Mouse (Mus musculus) inflammation-experienced regulatory T-cells, adult 6 months (primary cell): ENCODE measurements around the gene Mrpl44. TPM values are rescaled to one million over a fixed set of nuclear protein-coding genes. Genes with fewer than 3 reads are reported as not detected.

Experiments used
- ATAC-seq: one replicate; pipeline ENCODE4 v1.8.0; 2017
- polyA plus RNA-seq, 3 experiments: library from polyadenylated mRNA; unstranded; fragments of 100-300 nt; shearing (Covaris generic); gene quantifications; one replicate each; pipeline ENCODE4 v1.2.1; 2017

Mrpl44 gene
- polyA plus RNA-seq, 3 experiments from 2014 or later: 57.9 to 59.8 (median 59.5) TPM

DNA sequence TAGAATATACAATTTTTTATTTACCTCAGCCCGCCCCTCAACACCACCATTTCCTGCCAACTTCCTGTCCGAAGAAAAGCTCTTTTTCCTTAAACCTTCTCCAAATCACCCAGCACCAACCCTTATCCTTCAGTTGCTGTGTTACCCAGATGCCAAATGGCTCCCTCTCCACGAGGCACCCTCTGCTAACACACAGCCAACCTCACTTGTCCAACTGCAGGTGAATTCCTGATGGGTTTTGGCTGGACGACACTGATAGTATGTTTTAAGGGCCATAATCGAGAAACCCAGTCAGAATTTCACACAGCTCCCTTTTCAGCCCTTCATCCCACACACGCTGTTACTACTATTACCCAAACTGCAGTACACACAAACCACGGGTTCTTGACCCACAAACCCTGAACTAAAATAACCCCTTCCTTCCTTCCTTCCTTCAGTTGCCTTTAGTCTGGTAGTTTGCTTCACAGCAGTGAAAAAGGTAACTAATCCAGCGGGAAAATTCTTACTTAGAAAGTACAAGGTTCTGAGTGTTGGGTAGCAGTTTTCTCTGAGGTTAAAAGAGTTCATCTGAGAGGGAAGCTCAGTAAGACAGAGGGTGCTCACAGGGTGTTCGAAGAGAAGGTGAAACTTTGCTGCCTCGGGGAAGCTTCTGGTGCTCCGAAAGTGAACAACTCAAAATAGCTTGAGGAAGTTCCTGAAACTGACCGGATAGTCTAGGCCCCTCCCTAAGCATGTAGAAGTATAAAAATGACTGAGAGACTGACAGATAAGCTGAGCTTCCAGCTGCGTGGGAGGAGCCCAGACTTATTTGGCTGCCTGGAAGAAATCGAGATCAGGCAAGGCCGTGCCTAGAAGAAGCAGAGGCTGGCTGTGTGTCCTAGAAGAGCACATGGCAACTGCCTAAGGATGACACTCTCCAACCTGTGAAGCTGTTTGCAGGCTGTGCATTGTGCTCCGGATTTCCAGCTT lies 13.3 kb upstream of the Mrpl44 start:
- ATAC-seq: no peak

DNA sequence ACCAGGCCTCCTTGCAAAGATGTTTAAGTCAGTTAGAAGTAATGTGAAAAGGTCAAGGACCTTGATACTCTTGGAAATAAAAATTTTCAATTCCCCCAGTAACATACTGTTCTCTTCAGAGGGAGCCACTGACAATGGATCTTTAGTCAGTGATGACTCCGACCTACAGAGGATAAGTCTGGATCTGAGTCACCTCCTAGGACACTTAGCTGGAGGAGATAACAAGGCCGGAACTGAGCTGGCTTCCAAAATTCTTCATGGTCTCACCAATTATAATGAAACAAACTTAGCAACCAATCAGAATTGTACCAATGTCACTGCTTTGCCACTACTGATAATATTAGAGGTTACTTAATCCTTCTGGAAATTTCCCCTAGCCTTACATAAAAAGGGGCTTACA lies 11.8 kb upstream of the Mrpl44 start:
- ATAC-seq: no peak

DNA sequence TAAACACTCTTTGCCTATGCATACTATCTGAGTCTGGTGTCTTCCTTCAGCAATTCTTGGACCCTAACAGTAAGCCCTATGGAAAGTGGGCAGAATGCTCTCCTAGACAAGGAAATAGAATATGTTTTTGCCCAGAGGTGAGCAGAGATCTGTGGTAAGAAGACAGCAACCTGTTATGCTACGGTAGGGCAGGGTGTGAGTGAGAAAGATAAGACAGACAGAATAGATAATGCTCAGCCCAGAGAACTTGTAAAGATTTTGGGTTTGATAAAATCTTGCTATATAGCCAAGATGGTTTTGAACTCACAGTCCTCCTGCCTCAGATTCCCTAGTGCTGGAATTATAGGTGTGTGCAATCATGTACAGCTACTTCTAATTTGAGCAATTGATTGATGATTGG lies 11.3 kb upstream of the Mrpl44 start:
- ATAC-seq: no peak

DNA sequence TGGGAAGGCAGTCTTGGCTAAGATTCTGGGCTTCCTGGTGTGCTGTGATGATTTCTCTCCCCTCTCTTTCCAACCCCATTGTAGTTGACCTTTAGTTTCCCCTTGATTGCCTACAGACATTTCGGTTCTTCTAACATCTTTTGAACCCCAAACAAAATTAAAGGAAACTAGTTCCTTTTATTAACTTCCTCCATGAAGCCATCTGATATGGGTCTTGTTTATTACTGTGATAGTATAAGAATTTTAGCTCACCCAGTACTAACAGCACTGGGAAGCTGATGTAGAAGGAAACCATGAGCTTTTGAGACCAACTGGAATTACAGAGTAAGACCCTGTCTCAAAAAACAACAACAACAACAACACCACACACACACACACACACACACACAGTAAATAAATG lies 7.6 kb upstream of the Mrpl44 start:
- ATAC-seq: no peak

DNA sequence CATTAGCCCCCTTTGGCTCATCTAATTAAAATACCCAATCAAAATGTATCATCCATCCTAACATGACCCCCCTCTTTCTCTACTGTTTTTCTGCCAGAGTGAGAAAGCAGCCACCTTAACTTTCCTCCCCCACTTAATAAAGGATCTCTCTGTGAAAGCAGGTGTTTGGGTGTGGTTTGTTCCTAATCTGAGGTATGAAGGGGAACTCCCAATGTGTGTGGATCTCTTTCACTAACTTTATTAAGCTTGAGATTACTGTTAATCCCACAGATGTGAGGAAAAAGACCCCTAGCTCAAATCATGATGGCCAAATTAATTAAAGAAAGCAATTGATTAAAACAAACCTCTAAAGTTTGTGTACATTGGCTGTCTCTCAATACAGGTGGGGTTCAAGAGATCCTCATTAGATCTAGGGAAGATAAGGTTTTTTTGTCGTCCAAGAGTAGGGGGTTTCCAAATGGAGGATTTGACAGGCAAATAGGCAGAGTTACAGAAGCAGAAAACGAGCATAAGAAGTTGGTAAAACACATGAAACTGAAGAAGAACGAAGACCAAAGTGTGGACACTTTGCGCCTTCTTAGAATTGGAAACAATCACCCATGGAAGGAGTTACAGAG lies 1.5 kb upstream of the Mrpl44 start:
- no peak for ATAC-seq

DNA sequence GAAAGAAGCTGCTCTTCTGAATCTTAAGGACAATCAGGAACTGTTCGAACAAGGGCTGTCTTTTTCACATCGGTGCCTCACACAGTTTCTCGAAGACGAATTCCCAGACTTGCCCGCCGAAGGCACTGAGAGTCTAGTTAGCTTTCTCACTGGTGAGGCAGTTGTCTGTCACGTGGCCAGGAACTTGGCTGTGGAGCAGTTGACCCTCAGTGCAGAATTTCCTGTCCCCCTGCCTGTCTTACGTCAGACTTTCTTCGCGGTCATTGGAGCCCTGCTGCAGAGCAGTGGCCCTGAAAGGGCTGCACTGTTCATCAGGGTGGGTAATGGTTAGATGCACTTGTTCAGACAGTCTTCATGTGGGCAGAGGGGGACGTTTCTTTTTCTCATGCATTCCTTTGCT lies 2.2 kb downstream of the Mrpl44 start:
- ATAC-seq: no peak

DNA sequence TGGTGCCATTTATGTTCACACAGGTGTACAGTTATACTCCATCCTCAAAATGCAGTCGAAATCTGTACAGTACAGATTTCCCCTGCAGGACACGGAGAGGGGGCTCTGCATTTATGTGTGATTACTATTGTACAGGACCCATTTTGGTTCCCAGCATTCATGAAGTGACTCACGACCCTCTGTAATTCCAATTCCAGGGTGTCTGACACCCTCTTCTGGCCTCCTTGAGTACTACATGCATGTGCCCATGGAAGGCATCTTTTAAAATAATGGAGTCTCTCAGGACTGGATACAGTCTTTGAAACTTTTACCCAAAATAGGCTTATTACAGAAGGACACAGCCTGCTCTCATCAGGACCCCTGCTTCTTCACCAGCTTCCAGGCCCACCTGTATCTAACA lies 6.6 kb downstream of the Mrpl44 start:
- ATAC-seq: peak; percentile 44

DNA sequence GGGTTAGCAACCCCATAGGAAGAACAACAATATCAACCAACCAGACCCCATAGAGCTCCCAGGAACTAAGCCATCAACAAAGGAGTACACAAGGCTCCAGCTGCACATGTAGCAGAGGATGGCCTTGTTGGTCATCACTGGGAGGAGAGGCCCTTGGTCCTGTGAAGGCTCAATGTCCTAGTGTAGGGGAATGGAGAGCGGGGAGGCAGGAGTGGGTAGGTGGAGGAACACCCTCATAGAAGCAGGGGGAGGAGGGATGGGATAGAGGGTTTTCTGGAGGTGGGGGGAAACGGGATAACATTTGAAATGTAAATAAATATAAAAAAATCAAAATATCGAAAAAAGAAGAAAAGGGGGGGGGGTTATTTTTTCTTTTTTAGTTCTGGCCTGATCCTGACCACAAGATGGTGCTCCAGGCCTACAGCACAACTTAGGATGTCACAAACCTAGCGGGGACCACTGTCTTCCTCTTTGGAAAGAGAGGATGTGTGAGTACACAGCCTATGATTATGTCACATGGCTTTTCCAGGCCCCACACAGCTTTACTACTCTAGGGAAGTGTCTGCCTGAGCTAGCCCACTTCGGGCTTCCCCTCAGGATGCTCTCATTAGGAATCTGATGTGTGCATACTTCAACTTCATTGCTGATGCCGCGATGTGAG lies 10.6 kb downstream of the Mrpl44 start:
- ATAC-seq: no peak

DNA sequence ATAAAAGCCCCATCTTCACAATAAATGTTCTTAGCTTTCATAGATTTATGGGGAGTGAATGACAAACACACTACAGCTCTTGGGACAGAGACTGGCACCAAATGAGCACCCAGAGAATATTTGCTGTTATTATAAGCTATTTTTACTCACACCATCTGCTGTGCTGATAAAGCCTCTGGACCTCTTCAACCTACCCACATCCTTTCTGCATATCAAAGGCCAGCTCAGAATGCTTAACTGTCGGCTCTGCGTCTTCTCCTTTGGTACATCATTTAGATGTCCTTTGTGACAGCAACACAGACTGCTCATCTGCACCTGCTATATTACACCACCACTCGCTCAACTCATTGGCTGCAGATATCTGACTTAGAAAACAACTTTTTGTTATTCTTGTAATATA lies 21.3 kb downstream of the Mrpl44 start:
- no peak for ATAC-seq

DNA sequence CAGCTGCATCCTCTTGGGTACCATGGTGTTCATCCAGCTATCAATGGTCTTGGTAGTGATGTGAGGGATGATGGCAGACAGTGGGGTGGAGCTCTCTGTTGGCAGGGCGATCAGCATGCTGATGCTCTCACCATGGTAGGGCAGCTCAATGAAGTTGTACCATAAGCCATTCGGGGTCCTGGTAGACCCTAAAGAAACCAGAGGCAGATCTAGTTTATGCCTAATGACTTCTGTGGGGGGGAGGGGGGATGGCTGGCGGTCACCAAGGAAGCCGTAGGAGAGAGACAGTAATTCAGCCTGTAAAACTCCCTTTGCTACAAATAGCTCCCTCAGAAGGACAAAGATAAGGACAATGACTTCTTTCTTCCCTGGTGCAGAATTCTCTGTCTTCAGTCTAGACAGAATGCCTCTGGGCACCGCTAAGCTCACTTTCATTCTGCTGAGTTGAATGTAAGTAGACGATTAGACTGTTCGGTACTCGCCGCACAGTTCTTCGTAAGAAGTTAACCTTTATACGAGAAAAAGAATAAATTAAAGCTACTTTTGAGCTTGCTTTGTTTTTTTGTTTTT lies 27.1 kb downstream of the Mrpl44 start:
- no peak for ATAC-seq

DNA sequence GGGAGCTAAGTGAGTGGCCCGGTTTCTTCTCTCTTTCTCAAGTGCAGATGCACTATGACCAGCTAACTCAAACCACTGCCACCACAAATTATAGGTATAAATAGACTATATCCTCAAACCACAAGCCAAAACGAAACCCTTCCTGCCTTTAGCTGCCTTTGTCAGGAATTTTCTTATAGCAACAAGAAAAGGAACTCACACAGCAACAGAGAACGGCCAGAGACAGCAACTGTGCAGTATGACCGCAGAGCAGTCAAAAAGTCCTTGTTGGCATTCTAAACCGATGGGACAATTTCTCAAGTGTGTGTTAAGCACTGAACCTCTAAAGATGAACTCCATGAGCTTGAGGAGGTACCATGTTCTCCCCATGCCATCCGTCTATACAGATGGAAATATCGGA lies 27.8 kb downstream of the Mrpl44 start:
- ATAC-seq: no peak

DNA sequence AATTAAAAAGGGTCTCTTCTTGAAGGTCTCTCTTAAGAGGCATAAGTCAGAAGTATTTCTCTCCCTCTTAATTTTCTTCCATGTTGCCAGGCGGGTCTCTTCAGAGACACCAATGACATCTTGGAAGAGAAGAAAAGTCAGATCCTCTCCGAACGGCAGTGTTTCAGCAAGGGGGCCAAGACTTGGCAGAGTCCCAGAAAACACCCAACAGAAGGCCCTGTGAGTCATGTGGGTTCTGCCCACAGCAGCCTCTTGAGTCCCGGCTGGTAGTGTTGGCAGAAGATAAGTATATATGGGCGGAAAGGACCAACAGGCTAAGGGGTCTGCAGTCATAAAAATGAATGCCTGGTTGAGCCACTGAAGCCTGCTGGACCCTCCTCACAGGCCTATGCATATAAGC lies 31.0 kb downstream of the Mrpl44 start:
- no peak for ATAC-seq

DNA sequence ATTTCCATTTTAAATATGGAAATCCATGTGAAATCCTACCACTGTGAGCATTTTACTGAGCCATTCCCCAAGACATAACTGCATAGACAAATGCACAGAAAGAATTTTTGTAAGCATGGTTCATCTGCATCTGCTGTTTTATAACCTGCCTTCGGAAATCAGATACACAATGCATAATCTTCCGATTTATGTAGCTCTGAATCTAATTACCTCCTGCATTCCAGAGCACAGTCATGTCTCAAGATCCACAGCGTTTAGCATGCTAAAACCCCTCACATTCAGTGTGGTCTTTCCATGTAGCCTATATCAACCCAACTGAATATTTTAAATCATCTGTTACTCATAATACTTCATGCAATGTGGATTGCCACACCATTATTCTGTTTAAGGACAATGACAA lies 33.6 kb downstream of the Mrpl44 start:
- no peak for ATAC-seq

DNA sequence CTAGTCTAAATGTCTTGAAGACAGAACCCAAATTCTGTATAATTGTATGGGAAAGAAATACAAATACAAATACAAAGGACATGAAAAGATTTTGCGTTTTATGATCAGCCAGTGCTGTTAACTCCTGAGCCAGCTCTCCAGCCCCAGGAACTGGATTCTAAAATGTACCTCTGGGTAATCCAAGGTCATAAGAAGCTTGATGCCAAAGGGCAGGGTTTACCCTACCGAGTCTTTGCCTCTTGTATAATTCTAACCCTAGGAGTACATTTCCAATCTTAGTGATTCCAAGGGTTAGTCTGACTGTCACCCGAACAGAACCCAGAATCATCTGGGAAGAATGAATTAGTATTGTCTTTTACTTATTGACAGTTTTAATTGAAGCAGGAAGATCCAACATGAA lies 39.6 kb downstream of the Mrpl44 start:
- ATAC-seq: no peak

DNA sequence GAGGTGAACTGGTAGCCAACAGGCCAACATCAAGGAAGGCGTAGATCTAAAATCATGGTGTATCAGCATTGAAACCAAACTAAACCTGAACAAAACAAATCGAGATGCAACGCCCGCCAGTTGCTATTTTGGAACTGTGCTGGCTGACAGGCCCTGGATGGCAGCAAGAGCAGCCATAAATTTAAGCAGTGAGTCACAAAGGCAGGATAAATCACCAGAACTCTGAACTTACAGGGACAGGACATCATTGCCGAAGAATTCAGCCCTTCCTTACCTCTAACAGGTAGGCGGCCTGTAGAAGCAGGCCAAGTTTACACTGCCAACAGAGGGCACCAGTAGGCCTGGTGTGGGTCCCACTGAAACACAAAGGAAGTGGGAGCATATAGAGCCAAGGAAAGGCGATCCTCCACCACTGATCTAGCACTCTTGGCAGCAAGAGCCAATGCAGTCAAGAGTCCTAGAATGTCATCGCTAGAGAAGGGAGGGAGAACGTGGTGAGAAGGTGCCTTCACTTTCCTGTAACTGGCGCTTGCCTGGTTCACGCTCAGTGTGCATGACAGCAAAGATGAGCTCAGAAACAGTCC lies 43.6 kb downstream of the Mrpl44 start:
- ATAC-seq: no peak

DNA sequence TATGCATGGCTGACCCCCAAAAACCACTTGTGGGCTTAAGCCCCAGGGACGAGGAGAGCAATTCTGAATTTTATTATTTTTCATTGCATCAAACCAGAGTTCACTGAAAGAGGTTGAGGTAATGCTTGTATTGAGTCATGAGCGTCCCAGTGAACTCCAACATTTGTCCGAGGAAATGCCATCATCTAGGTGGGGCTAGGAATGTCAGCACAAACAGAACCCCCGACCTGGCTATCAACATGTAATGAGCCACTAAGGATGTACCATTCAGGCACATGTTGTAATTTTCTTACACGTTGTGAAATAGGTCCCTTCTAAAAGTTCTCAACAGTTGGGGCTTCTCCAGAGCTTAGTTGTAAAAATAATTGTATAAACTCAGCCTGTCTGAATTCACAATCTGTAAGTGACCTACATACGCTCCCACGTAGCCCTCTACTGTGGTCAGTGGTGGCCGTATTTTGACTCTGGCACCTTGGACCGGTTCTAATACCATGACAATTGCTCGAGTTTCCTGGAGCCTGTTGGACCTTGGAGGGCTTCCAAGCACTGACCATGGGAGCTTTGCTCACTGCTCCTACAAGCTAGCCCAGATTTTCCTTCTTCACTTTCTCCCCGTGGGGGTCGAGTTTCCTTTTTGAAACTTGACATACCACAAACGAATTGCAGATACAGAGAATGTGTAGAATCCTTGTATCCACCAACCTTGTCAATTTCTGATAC lies 47.1 kb downstream of the Mrpl44 start:
- no peak for ATAC-seq

DNA sequence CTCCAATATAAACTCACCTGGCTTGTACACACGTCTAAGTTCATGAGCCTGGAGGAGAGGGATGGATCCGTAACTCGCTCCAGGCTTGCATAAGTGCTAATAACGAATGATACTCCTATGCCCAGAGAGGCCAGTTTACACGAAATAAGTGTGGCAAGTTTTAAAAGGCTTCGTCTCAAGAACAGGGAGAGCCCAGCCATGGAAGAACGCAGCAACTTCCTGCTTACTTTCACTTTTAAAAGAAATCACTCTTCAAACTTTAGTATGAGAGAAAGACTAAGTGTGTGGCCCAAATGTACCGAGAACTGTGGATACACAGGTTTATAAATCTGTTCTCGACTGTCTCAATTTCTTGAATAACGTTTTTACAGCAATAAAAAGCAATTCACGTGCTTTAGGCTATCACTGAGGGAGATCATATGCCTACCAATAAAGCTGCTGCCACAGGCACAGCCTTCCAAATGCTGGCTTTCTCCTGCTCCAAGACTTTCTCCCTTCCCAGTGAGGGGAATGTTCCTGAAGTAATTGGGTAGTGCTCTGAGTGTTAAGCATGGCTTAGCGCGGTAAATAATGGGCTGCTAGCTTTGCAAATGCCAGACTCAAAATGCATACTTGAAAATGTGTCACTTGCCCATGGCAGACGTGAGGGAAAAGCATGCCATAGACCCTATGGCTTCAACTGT lies 48.3 kb downstream of the Mrpl44 start:
- no peak for ATAC-seq
